Mouse (Mus musculus) skeletal muscle tissue, adult 2 months (tissue): ENCODE measurements around the gene Ywhaq.

ENCODE experiments used
- DNase-seq: peaks from one replicate; pipeline ENCODE4 v3.0.0-alpha.2; 2012; ENCODE audit warnings: low read depth, low spot score

The Ywhaq gene

DNA sequence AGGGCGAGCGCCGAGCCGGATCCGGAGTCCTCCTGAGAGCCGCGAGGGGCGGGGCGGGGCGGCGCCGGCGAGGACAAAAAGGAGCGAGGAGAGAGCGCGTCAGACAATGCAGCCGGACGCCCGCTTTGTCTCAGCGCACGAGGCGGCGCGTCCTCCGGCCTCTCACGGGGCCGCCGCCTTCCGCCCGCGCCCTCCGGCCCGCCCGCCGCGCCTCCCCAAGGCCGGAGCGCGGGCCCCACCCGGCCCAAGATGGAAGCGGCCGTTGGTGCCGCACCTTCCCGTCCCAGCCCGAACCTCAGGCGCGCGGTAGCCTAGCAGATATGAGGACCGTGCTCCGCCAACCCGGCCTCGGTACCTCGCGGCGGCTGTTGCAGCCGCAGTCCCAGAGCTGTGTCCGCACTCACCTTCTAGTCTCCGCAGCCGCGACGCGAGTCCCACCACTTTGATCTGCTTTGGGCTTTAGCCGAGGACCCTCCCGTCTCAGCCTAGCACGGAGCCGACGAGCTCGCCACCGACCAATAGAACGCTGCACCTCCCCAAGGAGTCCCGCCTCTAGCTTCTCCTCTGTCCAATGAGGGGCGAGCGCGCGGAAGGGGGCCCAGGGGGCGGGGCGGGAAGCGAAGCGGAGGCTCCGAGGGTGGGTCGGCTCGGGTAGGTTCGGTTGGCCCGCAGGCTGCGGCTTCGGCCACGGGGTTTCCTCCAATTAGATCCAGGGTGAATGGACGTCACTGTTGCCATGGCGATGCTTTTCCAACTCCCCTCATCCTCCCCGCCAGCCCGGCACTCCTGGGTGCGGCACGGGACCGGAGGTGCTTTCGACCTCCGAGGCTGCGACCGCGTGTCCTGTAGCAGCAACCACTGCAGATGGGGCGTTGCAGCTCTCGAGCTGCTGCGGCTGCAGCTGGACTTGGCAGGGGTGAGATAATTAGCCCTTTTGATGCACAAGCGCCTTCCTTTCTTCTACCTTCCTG, at the start of gene Ywhaq:
TSS of gene Ywhaq (minus strand) at position 538 of the 971 bp plus-strand sequence.
- DNase-seq = peak; percentile 96

DNA sequence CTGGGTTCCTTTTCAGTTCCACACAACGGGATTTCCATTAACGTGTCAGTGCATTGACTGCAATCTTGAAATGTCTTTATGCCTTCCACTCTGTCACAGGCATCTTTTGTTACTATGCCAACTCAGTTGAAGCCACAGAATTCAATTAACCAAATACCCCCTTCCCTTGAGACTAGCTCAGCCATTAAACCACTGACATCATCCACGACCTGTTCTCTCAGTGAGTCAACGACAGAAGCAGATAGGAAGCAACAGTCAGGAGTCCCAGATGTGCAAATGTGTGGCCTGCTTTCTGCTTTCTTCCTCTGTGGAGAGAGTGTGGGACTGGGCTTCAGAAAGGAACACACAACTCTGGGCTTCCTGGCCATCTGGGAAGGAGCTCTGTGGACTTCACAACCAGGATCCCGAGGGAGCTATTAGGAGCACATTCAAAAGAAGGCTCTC, 46.0 kb upstream of the Ywhaq start:
- no peak for DNase-seq

DNA sequence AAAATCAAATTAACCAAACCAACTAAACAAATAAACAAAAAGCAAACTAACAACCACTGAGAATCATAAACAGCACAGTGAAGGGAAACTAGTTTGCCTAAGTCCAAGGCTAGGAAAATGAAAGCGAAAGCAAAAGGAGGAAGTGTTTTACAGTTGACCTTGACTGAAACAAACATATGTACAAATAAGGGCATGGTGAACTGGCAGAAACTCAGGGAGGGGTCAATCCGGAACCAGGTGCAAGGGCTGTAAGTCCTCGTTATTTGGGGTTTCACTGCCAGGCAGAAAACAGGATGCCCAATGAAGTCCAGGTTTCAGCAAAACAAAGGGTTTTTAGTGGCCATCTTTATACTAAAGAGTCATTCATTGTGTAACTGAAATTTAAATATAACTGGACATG, 45.2 kb upstream of the Ywhaq start:
- DNase-seq = peak; percentile 34

DNA sequence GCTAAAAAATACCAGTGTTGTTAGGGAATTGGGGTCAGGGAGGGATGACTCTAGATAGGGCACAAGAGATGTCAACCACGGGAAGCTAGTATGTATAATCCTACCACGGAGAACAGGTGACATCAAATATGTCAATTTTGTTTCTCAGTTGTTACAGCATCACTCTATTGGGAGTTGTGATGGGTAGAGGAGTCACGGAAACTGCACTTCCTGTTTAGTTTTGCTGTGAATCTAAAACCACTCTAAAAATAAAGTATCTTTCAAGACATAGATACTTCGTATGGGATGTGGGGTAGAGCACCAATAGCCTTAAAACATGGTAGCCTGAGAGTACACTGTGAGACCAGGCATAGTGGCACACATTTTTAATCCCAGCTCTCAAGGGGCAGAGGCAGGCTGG, 42.2 kb upstream of the Ywhaq start:
- DNase-seq = no peak

DNA sequence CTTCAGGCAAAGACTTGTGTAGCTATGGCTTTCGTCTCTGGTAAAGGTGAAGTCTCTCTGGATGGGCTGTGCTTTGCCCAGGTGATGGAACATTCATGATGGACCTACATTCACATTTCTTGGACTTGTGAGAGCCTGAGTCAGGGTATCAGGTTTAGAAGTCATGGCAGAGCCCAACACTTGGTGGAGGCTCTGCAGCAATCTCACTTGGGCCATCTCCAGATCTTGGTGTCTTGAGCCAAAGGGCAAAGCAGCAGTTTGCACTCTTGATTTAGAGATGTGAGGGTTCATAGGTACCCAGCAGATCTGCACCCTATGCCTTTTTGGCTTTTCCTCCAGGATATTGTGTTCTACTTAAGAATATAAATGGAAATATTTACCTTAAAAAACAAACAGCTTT, 38.6 kb upstream of the Ywhaq start:
- DNase-seq = peak; percentile 68

DNA sequence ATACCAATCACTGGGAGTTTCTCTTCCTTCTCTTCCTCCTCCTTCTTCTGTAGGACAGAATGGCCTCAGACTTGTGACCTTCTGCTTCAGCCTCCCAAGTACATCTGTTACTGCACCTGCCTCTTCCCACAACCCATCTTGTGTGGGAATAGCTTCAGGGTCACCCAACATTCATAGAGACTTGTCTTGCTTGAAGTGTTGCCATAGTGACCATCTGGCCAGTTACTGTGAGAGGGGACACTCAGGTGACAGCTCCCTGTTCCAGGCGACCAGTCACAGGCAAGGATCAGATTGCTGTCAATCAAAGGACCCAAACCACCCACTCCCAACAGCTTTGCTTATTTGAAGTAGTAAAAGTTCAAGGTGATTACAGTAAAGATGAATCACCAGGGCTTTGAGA, 34.3 kb upstream of the Ywhaq start:
- no peak for DNase-seq

DNA sequence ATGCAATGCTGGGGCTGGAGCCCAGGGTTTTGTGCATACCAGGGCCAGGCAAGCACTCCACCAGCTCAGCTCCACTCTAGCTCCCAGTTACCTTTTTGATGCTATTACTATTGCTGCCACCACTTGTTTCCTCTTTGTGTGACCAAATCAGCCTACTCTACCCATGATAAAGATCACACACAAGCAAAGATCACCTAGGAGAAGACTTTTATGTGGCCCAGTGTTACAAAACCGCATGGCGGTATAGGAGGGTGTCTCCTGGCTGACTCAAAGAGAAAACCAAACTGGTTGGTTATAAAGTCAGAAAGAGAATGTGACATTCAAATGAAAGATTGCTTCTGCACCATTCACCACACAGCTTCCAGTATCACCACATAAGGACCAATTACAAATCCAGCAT, 33.9 kb upstream of the Ywhaq start:
- DNase-seq = no peak

DNA sequence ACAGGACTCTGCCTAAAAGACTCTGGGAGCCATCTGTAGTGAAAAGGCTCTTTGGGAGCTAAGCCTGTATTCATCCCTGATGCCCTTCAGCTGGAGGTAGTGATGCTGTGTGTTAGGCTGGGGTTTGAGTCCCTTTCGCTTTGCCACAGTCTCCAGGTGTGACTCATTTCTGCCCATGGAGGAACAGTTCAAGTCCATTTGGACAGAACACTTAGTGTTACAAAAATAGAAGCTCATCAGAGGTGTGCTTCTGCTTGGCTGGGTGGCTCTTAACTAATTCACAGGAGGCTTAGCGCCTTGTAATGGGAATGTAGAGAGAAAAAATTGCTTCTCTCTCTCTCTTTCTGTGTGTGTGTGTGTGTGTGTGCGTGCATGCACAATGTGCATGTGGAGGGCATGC, 26.3 kb upstream of the Ywhaq start:
- no peak for DNase-seq

DNA sequence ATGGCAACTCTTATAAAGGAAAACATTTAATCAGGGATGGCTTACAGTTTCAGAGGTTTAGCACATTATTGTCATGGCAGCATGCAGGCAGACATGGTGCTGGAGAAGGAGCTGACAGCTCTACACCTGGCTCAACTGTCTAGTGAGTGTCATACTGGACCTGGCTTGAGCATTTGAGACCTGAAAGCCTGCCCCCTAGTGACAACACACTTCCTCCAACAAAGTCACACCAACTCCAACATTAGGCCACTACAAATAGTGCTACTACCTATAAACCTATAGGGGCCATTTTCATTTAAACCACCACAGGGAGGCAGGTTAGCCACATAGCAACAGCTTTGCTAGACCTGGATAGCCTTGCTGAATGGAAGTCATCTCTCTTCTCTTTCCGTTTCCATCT, 24.4 kb upstream of the Ywhaq start:
- no peak for DNase-seq

DNA sequence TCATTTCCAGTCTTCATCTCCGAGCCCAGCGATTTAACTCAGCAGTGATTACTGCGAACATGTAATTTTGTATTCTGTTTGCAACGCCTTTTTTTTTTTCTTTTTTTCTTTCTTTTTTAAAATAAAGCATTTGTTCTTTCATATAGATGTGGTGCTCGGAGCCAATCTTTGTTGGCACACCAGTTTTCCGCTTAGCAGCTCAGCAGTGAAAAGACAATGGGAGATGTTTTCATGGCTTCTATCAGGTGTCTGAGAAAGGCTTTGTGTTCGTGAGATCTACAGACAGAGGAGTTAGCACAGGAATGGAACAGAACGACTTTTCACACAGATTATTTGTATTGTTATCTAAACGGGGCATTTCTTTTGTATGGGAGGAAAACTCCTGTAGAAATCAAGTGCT, 22.0 kb upstream of the Ywhaq start:
- DNase-seq = no peak

DNA sequence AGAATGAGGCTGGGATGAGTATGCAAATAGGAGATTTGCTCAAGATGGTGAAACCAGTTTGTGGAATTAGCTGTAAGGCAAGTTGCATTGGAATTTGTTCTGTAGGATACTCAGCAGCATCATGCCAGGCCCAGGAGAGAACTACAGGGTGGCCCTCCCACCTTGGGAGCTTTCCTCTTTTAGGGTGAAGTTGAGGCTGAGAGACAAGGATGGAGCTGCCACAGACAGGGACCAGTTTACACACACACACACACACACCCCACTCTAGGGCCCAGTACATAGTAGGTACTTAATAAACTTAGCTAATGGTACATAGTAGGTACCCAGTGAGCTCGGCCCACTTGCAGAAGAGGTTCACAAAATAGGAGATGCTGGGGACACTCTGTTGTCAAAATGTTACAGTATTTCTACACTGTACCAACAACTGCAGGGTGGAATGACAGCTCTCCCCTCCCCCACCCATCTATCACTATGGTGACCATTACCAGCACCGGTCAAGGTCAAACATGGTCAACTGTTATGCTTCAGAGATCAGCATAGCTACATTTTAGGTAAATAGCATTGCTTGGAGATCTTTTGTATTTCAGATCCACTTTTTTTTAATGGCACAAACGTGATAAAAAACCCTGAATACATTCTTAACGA, 21.4 kb upstream of the Ywhaq start:
- no peak for DNase-seq

DNA sequence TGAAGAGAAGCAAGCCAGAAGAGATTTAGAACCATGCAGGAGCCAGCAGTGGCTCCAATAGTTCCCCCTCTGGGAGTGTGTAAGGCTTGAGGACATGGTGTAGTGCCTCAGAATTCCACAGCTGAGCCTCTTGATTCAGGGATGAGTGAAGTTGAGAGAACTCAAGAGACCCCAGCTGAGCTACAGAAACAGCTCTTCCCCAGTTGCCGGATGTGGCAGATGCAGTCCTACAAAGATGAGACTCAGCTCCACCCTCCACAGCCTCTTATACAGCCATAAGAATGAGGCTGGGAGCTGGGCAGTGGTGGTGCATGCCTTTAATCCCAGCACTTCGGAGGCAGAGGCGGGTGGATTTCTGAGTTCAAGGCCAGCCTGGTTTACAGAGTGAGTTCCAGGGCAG, 20.9 kb upstream of the Ywhaq start:
- no peak for DNase-seq

DNA sequence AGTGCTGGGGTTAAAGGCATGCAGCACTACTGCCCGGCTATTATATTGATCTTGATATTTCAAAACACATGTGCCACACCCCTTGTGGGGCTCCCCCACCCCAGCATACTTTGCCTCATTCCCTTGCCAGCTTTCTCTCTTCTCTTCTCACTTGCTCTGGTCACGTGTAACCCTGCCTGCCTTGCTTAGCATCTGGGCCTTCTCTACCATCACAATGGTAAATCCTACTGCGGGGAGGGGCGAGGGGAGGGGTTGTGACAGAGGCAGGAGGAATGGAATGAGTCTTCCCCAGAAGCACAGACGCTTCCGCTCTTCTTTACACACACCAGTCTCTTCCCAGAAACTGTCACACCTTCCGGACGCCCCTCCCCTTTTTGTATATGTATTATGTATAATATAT, 14.5 kb upstream of the Ywhaq start:
- no peak for DNase-seq

DNA sequence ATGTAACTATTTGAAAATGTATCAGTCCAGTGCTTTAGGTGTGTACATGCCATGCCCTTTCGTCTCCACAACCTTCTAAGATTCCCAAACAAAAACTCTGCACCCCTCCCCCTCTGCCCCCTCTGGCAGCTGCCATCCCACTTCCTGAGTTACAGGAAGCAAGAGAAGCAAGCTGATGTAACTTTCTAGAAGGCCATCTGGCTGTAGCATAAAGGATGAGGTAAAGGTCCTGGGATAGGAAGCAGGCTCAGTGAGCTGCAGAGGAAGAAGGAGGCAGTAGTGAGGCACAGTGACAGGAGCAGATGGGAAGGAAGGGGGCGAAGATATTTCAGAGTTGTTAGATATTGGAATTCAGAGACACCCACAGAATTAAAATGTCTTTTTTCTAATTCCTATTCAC, 13.6 kb upstream of the Ywhaq start:
- DNase-seq = no peak

DNA sequence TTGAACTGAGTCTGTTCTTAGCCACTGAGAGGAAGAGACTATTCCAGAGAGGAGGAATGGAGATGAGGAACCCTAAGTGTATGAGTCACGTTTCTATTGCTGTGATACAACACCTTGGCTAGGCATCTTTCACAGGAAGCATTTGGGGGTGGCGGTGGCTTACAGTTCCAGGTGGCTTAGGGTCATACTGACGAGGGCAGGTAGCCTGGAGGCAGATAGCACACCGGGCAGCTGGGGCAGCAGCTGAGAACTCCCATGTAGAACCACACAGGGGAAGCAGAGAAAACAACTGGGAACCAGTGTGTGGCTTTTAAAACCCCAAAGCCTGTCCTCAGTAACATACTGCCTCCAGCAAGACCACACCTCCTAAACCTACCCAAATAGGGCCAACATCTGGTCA, 12.7 kb upstream of the Ywhaq start:
- DNase-seq = no peak

DNA sequence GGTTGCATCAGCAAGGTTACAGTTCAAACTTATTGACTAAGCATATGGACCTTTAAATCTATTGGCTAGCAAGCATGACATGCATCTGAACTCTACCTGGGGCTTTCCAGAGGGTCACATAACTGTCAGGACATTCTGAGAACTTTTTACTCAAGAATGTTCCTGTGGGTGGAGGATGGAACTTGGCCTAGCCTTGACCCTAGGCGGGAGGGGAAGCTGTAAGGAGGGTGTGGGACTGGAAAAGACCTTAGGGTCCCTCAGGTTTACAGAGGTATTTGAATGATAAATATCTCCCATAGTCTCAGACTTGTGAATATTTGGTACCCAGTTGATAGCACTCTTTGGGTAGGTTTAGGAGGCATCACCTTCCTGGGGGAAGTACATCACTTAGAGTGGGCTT, 11.6 kb upstream of the Ywhaq start:
- DNase-seq = no peak

DNA sequence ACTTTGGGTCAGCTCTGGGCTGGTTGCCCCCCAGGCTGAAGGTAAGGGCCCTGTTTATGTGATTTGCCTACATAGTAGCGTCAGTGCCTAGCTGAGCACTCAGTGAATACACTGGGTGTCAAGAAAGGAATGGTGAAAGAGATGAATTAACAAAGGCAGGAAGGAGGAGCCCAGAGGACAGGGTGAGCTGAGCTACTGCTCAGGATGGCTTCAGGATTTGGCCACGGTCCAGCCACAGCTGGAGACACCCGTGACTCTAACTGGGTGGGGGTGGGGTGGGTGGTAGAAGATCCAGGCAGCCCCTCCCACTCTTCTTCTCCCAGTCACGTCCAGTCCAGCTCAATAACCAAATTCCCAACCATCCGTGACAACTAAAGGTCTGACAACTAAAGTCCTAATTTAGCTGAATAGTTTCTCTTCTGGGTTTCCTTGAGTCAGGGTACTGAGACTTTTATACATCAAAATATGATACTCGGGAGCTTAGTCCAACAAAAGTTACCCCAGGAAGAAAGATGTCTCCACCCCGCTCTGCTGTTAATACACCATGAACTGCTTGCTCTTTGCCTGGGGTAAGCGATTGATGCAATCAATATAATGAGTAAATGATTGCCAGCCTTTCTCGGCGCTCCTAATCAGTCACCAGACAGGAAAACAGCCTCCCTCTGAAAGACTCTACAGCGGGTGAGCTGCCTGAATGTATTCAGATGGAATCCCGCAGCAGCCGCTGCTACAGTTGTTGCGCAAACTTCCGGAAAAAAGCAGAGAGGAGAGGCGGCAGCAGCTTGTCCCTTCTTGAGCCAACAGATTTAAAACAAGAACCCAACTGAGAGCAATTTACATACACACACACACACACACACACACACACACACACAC, 8.9 kb upstream of the Ywhaq start:
- DNase-seq = peak; percentile 52

DNA sequence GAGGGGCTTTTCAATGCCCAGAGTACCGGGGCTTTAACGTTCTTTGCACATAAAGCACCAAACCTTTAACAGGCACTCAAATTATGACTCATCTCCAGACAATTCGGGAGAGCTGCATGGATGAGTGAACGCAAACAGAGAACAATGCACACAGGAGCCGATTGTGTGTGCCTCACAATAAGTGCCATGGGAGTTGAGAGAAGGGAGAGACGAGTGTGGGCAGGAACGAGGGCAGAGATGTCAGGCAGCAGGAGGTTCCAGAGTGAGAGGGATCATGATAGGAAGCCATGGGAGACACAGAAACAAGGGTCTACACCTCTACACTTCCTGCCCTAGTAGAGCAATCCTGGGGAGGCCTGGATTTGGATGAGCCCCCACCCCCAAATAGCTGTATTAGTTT, 7.2 kb upstream of the Ywhaq start:
- no peak for DNase-seq

DNA sequence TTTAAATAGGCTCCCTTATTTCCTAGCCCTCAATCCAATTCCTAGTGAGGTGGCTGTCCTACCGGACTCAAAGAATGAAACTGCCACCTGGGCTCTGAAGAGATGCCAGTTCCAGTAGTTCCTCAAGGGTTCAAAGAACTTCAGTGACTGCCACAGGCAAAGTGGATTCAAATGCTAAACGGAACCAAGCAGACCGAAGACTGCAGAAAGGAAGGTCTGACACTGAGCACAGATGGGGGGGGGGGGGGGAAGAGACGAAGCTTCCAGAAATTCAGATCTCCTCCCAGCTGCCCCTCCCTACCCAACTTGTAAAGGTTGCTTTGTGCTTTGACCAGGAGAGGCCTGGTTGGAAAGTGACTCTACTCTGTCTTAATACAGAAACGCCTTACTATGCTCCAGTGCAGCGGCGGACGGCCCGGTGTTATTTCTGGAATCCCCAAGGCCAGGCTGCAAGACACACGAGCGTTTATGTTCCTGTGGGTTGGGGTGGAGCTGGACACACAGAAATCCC, 1.2 kb upstream of the Ywhaq start:
- no peak for DNase-seq

DNA sequence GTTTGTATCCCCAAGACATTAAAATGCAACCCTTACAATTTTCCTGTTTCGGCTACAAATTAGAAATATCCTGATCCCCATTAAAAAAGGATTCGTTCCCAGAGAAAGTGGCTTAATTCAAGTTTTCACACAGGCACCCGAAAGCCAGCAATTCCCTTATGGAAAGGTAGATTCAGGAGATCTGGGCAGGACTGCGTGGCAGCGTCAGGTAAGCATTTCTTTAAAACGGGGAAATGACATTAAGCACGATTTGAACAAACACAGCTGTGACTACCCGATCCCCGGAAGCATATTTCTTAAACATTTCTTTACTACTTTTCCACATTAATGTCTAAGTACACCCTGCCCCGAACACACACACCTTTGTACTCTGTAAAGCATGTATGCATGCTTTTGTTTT, 646 bp upstream of the Ywhaq start:
- DNase-seq = no peak

DNA sequence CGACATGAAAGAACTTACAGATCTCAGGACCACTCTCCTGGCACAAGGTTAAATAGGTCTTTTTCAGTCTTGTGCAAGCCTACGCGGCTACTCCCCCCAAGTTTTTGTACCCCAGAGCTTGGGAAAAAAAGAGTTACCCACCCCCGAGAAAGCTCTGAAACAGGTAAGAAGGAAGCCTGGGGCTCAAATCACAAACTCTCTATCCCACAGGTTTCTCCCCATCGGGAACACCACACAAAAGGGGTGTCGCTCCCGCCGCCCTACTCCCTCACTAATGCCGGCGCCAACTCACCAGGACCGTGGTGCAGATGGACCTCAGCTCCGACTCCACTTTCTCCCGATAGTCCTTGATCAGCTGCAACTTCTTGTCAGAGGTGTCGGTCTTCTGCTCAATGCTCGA, 931 bp downstream of the Ywhaq start:
- no peak for DNase-seq

DNA sequence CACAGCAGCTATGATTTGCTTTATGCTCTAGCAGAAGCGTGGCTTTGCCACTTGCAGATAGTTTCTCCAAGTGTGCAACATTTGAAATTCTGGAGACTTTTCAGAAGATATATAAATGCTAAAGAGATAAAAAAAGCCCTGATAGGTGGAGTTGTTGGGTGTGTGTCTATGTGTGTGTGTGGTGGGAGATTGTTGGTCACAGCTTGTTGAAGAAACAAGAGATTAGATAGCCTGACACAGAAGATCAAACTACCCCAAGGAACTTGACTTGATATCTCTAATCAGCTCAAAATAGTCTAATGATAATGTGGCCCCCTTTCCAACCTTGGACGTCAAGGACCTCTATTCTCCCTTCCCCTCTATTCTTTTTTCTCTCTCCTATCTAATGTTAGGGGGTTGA, 6.8 kb downstream of the Ywhaq start:
- no peak for DNase-seq
